Mouse (Mus musculus) CH12.LX (cell line): ENCODE data around the gene Dad1. TPM values are rescaled to one million over a fixed set of nuclear protein-coding genes. Genes with fewer than 3 reads are reported as not detected.
A peak's percentile ranks its signal among the peaks of the same experiment; 100 is the strongest.

ENCODE experiments used
- DNase-seq: peaks from one replicate; pipeline ENCODE4 v3.0.0-alpha.2; 2013; ENCODE audit errors: extremely low read depth
- H3K27ac ChIP-seq: 2 replicates; pipeline ENCODE4 v1.5.1; 2012; ENCODE audit warnings: low read depth, mild to moderate bottlenecking, control low read depth, moderate library complexity; ENCODE audit not compliant: insufficient read depth
- H3K27me3 ChIP-seq: replicated peaks from 2 replicates; pipeline ENCODE3; 2012; ENCODE audit warnings: inconsistent platforms
- H3K36me3 ChIP-seq, 2 experiments: replicated peaks in 1 of 2; 2 replicates each; pipeline versions ENCODE3 to v1.6.1; 2012; ENCODE audit warnings: inconsistent platforms in 1 of 2, low read length in 1 of 2, mild to moderate bottlenecking in 1 of 2, mixed read lengths in 1 of 2, moderate library complexity in 1 of 2; ENCODE audit not compliant: control insufficient read depth in 1 of 2, insufficient read depth in 1 of 2
- H3K4me1 ChIP-seq, 2 experiments: 2 replicates each; pipeline ENCODE4 v1.6.1; 2012; ENCODE audit warnings: inconsistent platforms in 1 of 2, moderate library complexity in 1 of 2; ENCODE audit not compliant: insufficient read depth in 2 of 2, control insufficient read depth in 1 of 2
- H3K4me2 ChIP-seq: 2 replicates; pipeline ENCODE4 v1.6.1; 2012; ENCODE audit warnings: low read depth, mild to moderate bottlenecking, control low read depth; ENCODE audit not compliant: poor library complexity, insufficient read depth, severe bottlenecking
- H3K4me3 ChIP-seq, 3 experiments: fragments of 150-350 bp in 1 of 3; sonication (generic) in 1 of 3; replicated peaks in 1 of 3; 2 replicates each; pipeline versions ENCODE3 to v1.5.1; 2011 to 2012; ENCODE audit warnings: low read depth in 2 of 3, low read length in 2 of 3, mild to moderate bottlenecking in 2 of 3, moderate library complexity in 2 of 3, control low read depth in 1 of 3, improper control_type of control experiment in 1 of 3, inconsistent platforms in 1 of 3, mixed read lengths in 1 of 3; ENCODE audit not compliant: poor library complexity in 1 of 3
- H3K79me2 ChIP-seq: replicated peaks from 2 replicates; pipeline ENCODE4 v1.6.1; 2012; ENCODE audit warnings: mild to moderate bottlenecking, moderate library complexity; ENCODE audit not compliant: control insufficient read depth, poor library complexity, insufficient read depth, severe bottlenecking; ENCODE audit errors: extremely low read depth
- H3K9ac ChIP-seq: 2 replicates; pipeline ENCODE4 v1.6.1; 2012; ENCODE audit warnings: low read depth, mild to moderate bottlenecking, control low read depth, moderate library complexity; ENCODE audit not compliant: insufficient read depth
- H3K9me3 ChIP-seq: replicated peaks from 2 replicates; pipeline ENCODE3; 2012; ENCODE audit warnings: low read length, inconsistent platforms, mixed read lengths
- BHLHE40 ChIP-seq: IDR thresholded peaks from 2 replicates; pipeline ENCODE4 v1.6.1; 2011; ENCODE audit warnings: mild to moderate bottlenecking, low read depth, low read length, improper control_type of control experiment
- CHD1 ChIP-seq: IDR thresholded peaks from 2 replicates; pipeline ENCODE4 v1.6.1; 2012; ENCODE audit warnings: low read depth, low read length, improper control_type of control experiment, inconsistent platforms
- CHD2 ChIP-seq: IDR thresholded peaks from 2 replicates; pipeline ENCODE4 v1.6.1; 2011; ENCODE audit warnings: low read length, improper control_type of control experiment
- CTCF ChIP-seq, 2 experiments: IDR thresholded peaks in 1 of 2; conservative IDR thresholded peaks in 1 of 2; 2 replicates each; pipeline ENCODE4 v1.5.1; 2011 to 2012; ENCODE audit warnings: low read depth in 2 of 2, low read length in 2 of 2, improper control_type of control experiment in 1 of 2, inconsistent platforms in 1 of 2, mild to moderate bottlenecking in 1 of 2, moderate library complexity in 1 of 2
- E2F4 ChIP-seq: IDR thresholded peaks from 2 replicates; pipeline ENCODE4 v1.6.1; 2011; ENCODE audit warnings: low read depth, low read length, improper control_type of control experiment; ENCODE audit not compliant: insufficient replicate concordance
- ELF1 ChIP-seq: IDR thresholded peaks from 2 replicates; pipeline ENCODE4 v1.6.1; 2014; ENCODE audit warnings: low read depth, mild to moderate bottlenecking, inconsistent platforms, low read length, improper control_type of control experiment
- EP300 ChIP-seq: IDR thresholded peaks from 2 replicates; pipeline ENCODE4 v1.6.1; 2011; ENCODE audit warnings: low read length, improper control_type of control experiment
- ETS1 ChIP-seq: conservative IDR thresholded peaks from 2 replicates; pipeline ENCODE4 v1.6.1; 2012; ENCODE audit warnings: low read depth, mild to moderate bottlenecking, inconsistent platforms, low read length, improper control_type of control experiment, moderate library complexity
- GABPA ChIP-seq: IDR thresholded peaks from 2 replicates; pipeline ENCODE4 v1.6.1; 2012; ENCODE audit warnings: low read depth, low read length, improper control_type of control experiment, inconsistent platforms; ENCODE audit not compliant: insufficient replicate concordance
- HCFC1 ChIP-seq: IDR thresholded peaks from 2 replicates; pipeline ENCODE4 v1.6.1; 2012; ENCODE audit warnings: low read depth, mild to moderate bottlenecking, inconsistent platforms, low read length, improper control_type of control experiment
- JUN ChIP-seq: IDR thresholded peaks from 2 replicates; pipeline ENCODE4 v1.6.1; 2011; ENCODE audit warnings: low read depth, mild to moderate bottlenecking, low read length, improper control_type of control experiment, moderate library complexity; ENCODE audit not compliant: insufficient read depth
- JUND ChIP-seq: conservative IDR thresholded peaks from 2 replicates; pipeline ENCODE4 v1.6.1; 2011; ENCODE audit warnings: low read depth, low read length, improper control_type of control experiment
- KAT2A ChIP-seq: IDR thresholded peaks from 2 replicates; pipeline ENCODE4 v1.6.1; 2012; ENCODE audit warnings: low read length, improper control_type of control experiment, inconsistent platforms; ENCODE audit not compliant: insufficient replicate concordance
- MAFK ChIP-seq: IDR thresholded peaks from 2 replicates; pipeline ENCODE4 v1.6.1; 2011; ENCODE audit warnings: low read length, improper control_type of control experiment; ENCODE audit not compliant: insufficient replicate concordance
- MAZ ChIP-seq: IDR thresholded peaks from 2 replicates; pipeline ENCODE4 v1.6.1; 2012; ENCODE audit warnings: low read depth, mild to moderate bottlenecking, inconsistent platforms, low read length, improper control_type of control experiment, moderate library complexity
- MEF2A ChIP-seq: IDR thresholded peaks from 2 replicates; pipeline ENCODE4 v1.6.1; 2014; ENCODE audit warnings: low read depth, mild to moderate bottlenecking, inconsistent platforms, low read length, improper control_type of control experiment, borderline replicate concordance
- MXI1 ChIP-seq: IDR thresholded peaks from 2 replicates; pipeline ENCODE4 v1.6.1; 2011; ENCODE audit warnings: mild to moderate bottlenecking, low read depth, low read length, improper control_type of control experiment
- MYC ChIP-seq: IDR thresholded peaks from 2 replicates; pipeline ENCODE4 v1.6.1; 2011; ENCODE audit warnings: low read depth, mild to moderate bottlenecking, improper control_type of control experiment, low read length
- NELFE ChIP-seq: IDR thresholded peaks from 2 replicates; pipeline ENCODE4 v1.6.1; 2011; ENCODE audit warnings: low read depth, low read length, improper control_type of control experiment
- NRF1 ChIP-seq: IDR thresholded peaks from 2 replicates; pipeline ENCODE4 v1.6.1; 2014; ENCODE audit warnings: low read depth, mild to moderate bottlenecking, inconsistent platforms, low read length, improper control_type of control experiment, moderate library complexity
- PAX5 ChIP-seq: IDR thresholded peaks from 2 replicates; pipeline ENCODE4 v1.6.1; 2012; ENCODE audit warnings: low read length, inconsistent platforms, mixed read lengths
- RAD21 ChIP-seq: IDR thresholded peaks from 2 replicates; pipeline ENCODE4 v1.6.1; 2011; ENCODE audit warnings: low read depth, mild to moderate bottlenecking, low read length, improper control_type of control experiment, moderate library complexity
- RCOR1 ChIP-seq: conservative IDR thresholded peaks from 2 replicates; pipeline ENCODE4 v1.6.1; 2012; ENCODE audit warnings: low read depth, mild to moderate bottlenecking, inconsistent platforms, low read length, improper control_type of control experiment
- SIN3A ChIP-seq: IDR thresholded peaks from 2 replicates; pipeline ENCODE4 v1.6.1; 2012; ENCODE audit warnings: low read length, improper control_type of control experiment, inconsistent platforms
- TCF12 ChIP-seq: IDR thresholded peaks from 2 replicates; pipeline ENCODE4 v1.6.1; 2014; ENCODE audit warnings: low read depth, mild to moderate bottlenecking, inconsistent platforms, low read length, improper control_type of control experiment
- UBTF ChIP-seq: IDR thresholded peaks from 2 replicates; pipeline ENCODE4 v1.6.1; 2012; ENCODE audit warnings: low read depth, mild to moderate bottlenecking, inconsistent platforms, low read length, improper control_type of control experiment, moderate library complexity
- USF1 ChIP-seq: IDR thresholded peaks from 2 replicates; pipeline ENCODE4 v1.6.1; 2014; ENCODE audit warnings: low read depth, mild to moderate bottlenecking, inconsistent platforms, low read length, improper control_type of control experiment
- ZKSCAN1 ChIP-seq: IDR thresholded peaks from 2 replicates; pipeline ENCODE4 v1.6.1; 2012; ENCODE audit warnings: low read depth, inconsistent platforms, low read length, improper control_type of control experiment, borderline replicate concordance
- ZMIZ1 ChIP-seq: IDR thresholded peaks from 2 replicates; pipeline ENCODE4 v1.6.1; 2012; ENCODE audit warnings: low read depth, mild to moderate bottlenecking, inconsistent platforms, low read length, improper control_type of control experiment
- ZNF384 ChIP-seq: IDR thresholded peaks from 2 replicates; pipeline ENCODE4 v1.6.1; 2012; ENCODE audit warnings: low read depth, low read length, improper control_type of control experiment, inconsistent platforms
- dilution Hi-C: fragments of 300-500 bp; cut with MboI; formaldehyde crosslinking; loops from 2 replicates; pipeline ENCODE4 v1.14.3; 2020; ENCODE audit warnings: low sequenced_read_pairs; ENCODE audit not compliant: extremely low pct_unique_long_range_greater_than_20kb, extremely low pct_ligation_motif_present
- in situ Hi-C: fragments of 300-500 bp; cut with MboI; formaldehyde crosslinking; loops from 3 replicates; pipeline ENCODE4 v1.14.3; 2019; ENCODE audit warnings: low sequenced_read_pairs, low pct_ligation_motif_present, low pct_unique_long_range_greater_than_20kb, mixed read lengths
- polyA plus RNA-seq: library from polyadenylated mRNA; unstranded; fragments of >175 nt; gene quantifications from 2 replicates; pipeline ENCODE4 v1.2.1, GENCODE M21; 2012; ENCODE audit warnings: low read depth; ENCODE audit not compliant: insufficient read length
- total RNA-seq, 2 experiments: library from RNA; depleted of rRNA; stranded (reverse); fragments of 300-350 nt in 1 of 2; fragments of >200 nt in 1 of 2; gene quantifications; 2 replicates each; pipeline ENCODE4 v1.2.3; 2012 to 2014

Dad1 gene
- total and polyA plus RNA-seq, 3 experiments: 161 to 287 (median 279) TPM

GRCm38 (mm10) chr14:54224484-54225467 lies 29.1 kb downstream of the Dad1 start (continued):
- no peak; the same call in 1 of the 2 replicates for TF ChIP-seq RAD21

GRCm38 (mm10) chr14:54224064-54224417 lies 29.9 kb downstream of the Dad1 start:
- Histone ChIP-seq H3K4me2 (peak overlapping the region; percentile 92; the same call in 1 of the 2 replicates), H3K27me3 (no peaks in the 10 kb centered on the region), H3K9ac (no peak overlapping the region), H3K4me3 (peak overlapping the region in 2 of 3 experiments; percentile 17 to 49), H3K79me2 (no peaks in the 10 kb centered on the region), H3K36me3 (no peaks in the 10 kb centered on the region), H3K9me3 (no peaks in the 10 kb centered on the region), H3K27ac (peak overlapping the region; percentile 99), H3K4me1 (peaks cover 29 to 81% of the 10 kb centered on the region in 2 experiments)
- dilution Hi-C loops (no loop called here), in situ Hi-C loops (no loop called here)
- TF ChIP-seq ZMIZ1: no peak
- no peak for TF ChIP-seq GABPA
- TF ChIP-seq USF1: no peak
- 0 out of 2 replicates have a peak, but pooled peaks have one; percentile 35 for TF ChIP-seq MAZ
- TF ChIP-seq RCOR1: 0 out of 2 replicates have a peak, but pooled peaks have one; percentile 67
- 0 out of 2 replicates have a peak, but pooled peaks have one; percentile 9 for TF ChIP-seq MAFK
- TF ChIP-seq JUN: peak; percentile 81
- TF ChIP-seq PAX5: no peak
- peak; percentile 67 for TF ChIP-seq MYC
- no peak for TF ChIP-seq E2F4
- no peak for TF ChIP-seq UBTF
- peak; percentile 34; the same call in 1 of the 2 replicates for TF ChIP-seq MXI1
- TF ChIP-seq ZKSCAN1: no peak
- TF ChIP-seq BHLHE40: no peak; the same call in 1 of the 2 replicates
- TF ChIP-seq HCFC1: peak; percentile 16; the same call in 1 of the 2 replicates
- TF ChIP-seq EP300: peak; percentile 65
- TF ChIP-seq MEF2A: peak; percentile 40; the same call in 1 of the 2 replicates
- 0 out of 2 replicates have a peak, but pooled peaks have one; percentile 70 for TF ChIP-seq ZNF384
- no peak for TF ChIP-seq NELFE
- TF ChIP-seq ETS1: no peak; the same call in 1 of the 2 replicates
- no peak for TF ChIP-seq TCF12
- TF ChIP-seq NRF1: no peak
- TF ChIP-seq CHD1: no peak
- TF ChIP-seq CHD2: peak; percentile 50
- TF ChIP-seq KAT2A: 0 out of 2 replicates have a peak, but pooled peaks have one; percentile 27
- TF ChIP-seq SIN3A: peak; percentile 72; the same call in 1 of the 2 replicates
- TF ChIP-seq ELF1: no peak
- no peak for TF ChIP-seq CTCF (conservative IDR thresholded peaks at IDR 0.05 in 1 of 2, IDR thresholded peaks at IDR 0.05 in 1 of 2; ENCODE audit: low read depth in 2 of 2, low read length in 2 of 2)
- TF ChIP-seq JUND: peak; percentile 69
- TF ChIP-seq RAD21: no peak
- peak; percentile 73 for DNase-seq
